Mouse (Mus musculus): ENCODE measurements around the gene Ltb. TPM values are rescaled to one million over a fixed set of nuclear protein-coding genes. Genes with fewer than 3 reads are reported as not detected.

Ltb gene
- 0.58 and 1.1 TPM in 2 replicates for polyA plus RNA-seq (2012; rRNA removed)

GRCm38 (mm10) chr17:35193881-35194843, at the start of gene Ltb:
Ltb (plus strand) TSS chr17:35194439.
- DNase-seq (ENCODE audit: low read depth) = no peak
- no peak for TF ChIP-seq CTCF (IDR thresholded peaks at IDR 0.05; ENCODE audit: borderline replicate concordance, extremely low read depth, insufficient read depth, insufficient read length)
- TF ChIP-seq POLR2A (IDR thresholded peaks at IDR 0.05; ENCODE audit: borderline replicate concordance, extremely low read depth, insufficient read depth, insufficient read length, poor library complexity, severe bottlenecking) = no peak

GRCm38 (mm10) chr17:35146139-35146538, 48.1 kb upstream of the Ltb start:
- no peak for TF ChIP-seq POLR2A (IDR thresholded peaks at IDR 0.05; ENCODE audit: borderline replicate concordance, extremely low read depth, insufficient read depth, insufficient read length, poor library complexity, severe bottlenecking)
- TF ChIP-seq CTCF (IDR thresholded peaks at IDR 0.05; ENCODE audit: borderline replicate concordance, extremely low read depth, insufficient read depth, insufficient read length) = no peak
- no peak for DNase-seq (ENCODE audit: low read depth)

GRCm38 (mm10) chr17:35147348-35147747, 46.9 kb upstream of the Ltb start:
- DNase-seq (ENCODE audit: low read depth) = peak; percentile 19
- TF ChIP-seq CTCF (IDR thresholded peaks at IDR 0.05; ENCODE audit: borderline replicate concordance, extremely low read depth, insufficient read depth, insufficient read length) = no peak
- no peak for TF ChIP-seq POLR2A (IDR thresholded peaks at IDR 0.05; ENCODE audit: borderline replicate concordance, extremely low read depth, insufficient read depth, insufficient read length, poor library complexity, severe bottlenecking)

GRCm38 (mm10) chr17:35147922-35148639, 46.2 kb upstream of the Ltb start:
- TF ChIP-seq POLR2A (IDR thresholded peaks at IDR 0.05; ENCODE audit: borderline replicate concordance, extremely low read depth, insufficient read depth, insufficient read length, poor library complexity, severe bottlenecking) (no peak), CTCF (IDR thresholded peaks at IDR 0.05; ENCODE audit: borderline replicate concordance, extremely low read depth, insufficient read depth, insufficient read length) (no peak)
- peak; percentile 20 for DNase-seq (ENCODE audit: low read depth)

- TF ChIP-seq CTCF (IDR thresholded peaks at IDR 0.05; ENCODE audit: borderline replicate concordance, extremely low read depth, insufficient read depth, insufficient read length) (no peak), POLR2A (IDR thresholded peaks at IDR 0.05; ENCODE audit: borderline replicate concordance, extremely low read depth, insufficient read depth, insufficient read length, poor library complexity, severe bottlenecking) (no peak)
- DNase-seq (ENCODE audit: low read depth) = no peak
Observed at GRCm38 (mm10) chr17:35152121-35152520, 42.1 kb upstream of the Ltb start.

- TF ChIP-seq POLR2A (IDR thresholded peaks at IDR 0.05; ENCODE audit: borderline replicate concordance, extremely low read depth, insufficient read depth, insufficient read length, poor library complexity, severe bottlenecking) = no peak
- no peak for TF ChIP-seq CTCF (IDR thresholded peaks at IDR 0.05; ENCODE audit: borderline replicate concordance, extremely low read depth, insufficient read depth, insufficient read length)
Observed at GRCm38 (mm10) chr17:35153077-35153476, 41.2 kb upstream of the Ltb start.

GRCm38 (mm10) chr17:35153931-35154330, 40.3 kb upstream of the Ltb start:
- TF ChIP-seq CTCF (IDR thresholded peaks at IDR 0.05; ENCODE audit: borderline replicate concordance, extremely low read depth, insufficient read depth, insufficient read length) (no peak), POLR2A (IDR thresholded peaks at IDR 0.05; ENCODE audit: borderline replicate concordance, extremely low read depth, insufficient read depth, insufficient read length, poor library complexity, severe bottlenecking) (no peak)
- DNase-seq (ENCODE audit: low read depth) = no peak

More at GRCm38 (mm10) chr17:35153077-35153476, 41.2 kb upstream of the Ltb start:
- DNase-seq (ENCODE audit: low read depth) = no peak

GRCm38 (mm10) chr17:35154616-35155015, 39.6 kb upstream of the Ltb start:
- DNase-seq (ENCODE audit: low read depth) = no peak
- no peak for TF ChIP-seq POLR2A (IDR thresholded peaks at IDR 0.05; ENCODE audit: borderline replicate concordance, extremely low read depth, insufficient read depth, insufficient read length, poor library complexity, severe bottlenecking)
- no peak for TF ChIP-seq CTCF (IDR thresholded peaks at IDR 0.05; ENCODE audit: borderline replicate concordance, extremely low read depth, insufficient read depth, insufficient read length)

GRCm38 (mm10) chr17:35155451-35155850, 38.8 kb upstream of the Ltb start:
- no peak for TF ChIP-seq POLR2A (IDR thresholded peaks at IDR 0.05; ENCODE audit: borderline replicate concordance, extremely low read depth, insufficient read depth, insufficient read length, poor library complexity, severe bottlenecking)
- no peak for TF ChIP-seq CTCF (IDR thresholded peaks at IDR 0.05; ENCODE audit: borderline replicate concordance, extremely low read depth, insufficient read depth, insufficient read length)

GRCm38 (mm10) chr17:35156461-35157200, 37.6 kb upstream of the Ltb start:
- no peak for DNase-seq (ENCODE audit: low read depth)
- no peak for TF ChIP-seq CTCF (IDR thresholded peaks at IDR 0.05; ENCODE audit: borderline replicate concordance, extremely low read depth, insufficient read depth, insufficient read length)
- no peak for TF ChIP-seq POLR2A (IDR thresholded peaks at IDR 0.05; ENCODE audit: borderline replicate concordance, extremely low read depth, insufficient read depth, insufficient read length, poor library complexity, severe bottlenecking)

More at GRCm38 (mm10) chr17:35155451-35155850, 38.8 kb upstream of the Ltb start:
- no peak for DNase-seq (ENCODE audit: low read depth)

- TF ChIP-seq POLR2A (IDR thresholded peaks at IDR 0.05; ENCODE audit: borderline replicate concordance, extremely low read depth, insufficient read depth, insufficient read length, poor library complexity, severe bottlenecking) (no peak), CTCF (IDR thresholded peaks at IDR 0.05; ENCODE audit: borderline replicate concordance, extremely low read depth, insufficient read depth, insufficient read length) (no peak)
Observed at GRCm38 (mm10) chr17:35157254-35157653, 37.0 kb upstream of the Ltb start.

More at GRCm38 (mm10) chr17:35157254-35157653, 37.0 kb upstream of the Ltb start:
- no peak for DNase-seq (ENCODE audit: low read depth)

Measured in brain, embryonic 14.5 days (tissue).